Comparison of ENCODE assay signal across 9 mouse cellular contexts in genomic region chr9:117030837-117031236, GRCm38 (mm10).
DNase-seq lines count a peak whose midpoint lies in the region; ATAC-seq lines count a peak whose summit lies in the region.
"Had no signal": no experiment of that assay in that cellular context is flagged by ENCODE, and none has a peak within 500 bp of the region (broad histone marks: within the 10 kb centered on the region; RNA-seq: fewer than 3 reads in every experiment).

No protein-coding gene starts in this region.

- no peak for ATAC-seq in embryonic facial prominence, embryonic 12.5 days (ENCODE audit: insufficient number of reproducible peaks, insufficient read depth, low FRiP score, low TSS enrichment)
- peak; percentile 90 for ATAC-seq in intestine, embryonic 16.5 days
- peak; percentile 95 for ATAC-seq in lung, embryonic 16.5 days (ENCODE audit: low read depth)

- no peak overlapping the region for H3K9ac ChIP-seq in embryonic facial prominence, embryonic 12.5 days
- no peak overlapping the region for H3K9ac ChIP-seq in intestine, embryonic 16.5 days (ENCODE audit: low read depth, low read length)
- H3K9ac ChIP-seq in lung, embryonic 16.5 days (ENCODE audit: low read length), result no peak overlapping the region

- intact Hi-C loops in gastrocnemius, postnatal 14 days (cut with DNase I; ENCODE audit: low total_unique reads), result no loop called here

- no peak overlapping the region for H3K4me2 ChIP-seq in embryonic facial prominence, embryonic 12.5 days (replicated peaks)
- H3K4me2 ChIP-seq in intestine, embryonic 16.5 days (ENCODE audit: low read depth, low read length), result peak overlapping the region; percentile 3; the same call in 1 of the 2 replicates
- H3K4me2 ChIP-seq in lung, embryonic 16.5 days (ENCODE audit: low read depth, low read length), result no peak overlapping the region

- no peaks in the 10 kb centered on the region for H3K27me3 ChIP-seq in embryonic facial prominence, embryonic 12.5 days
- no peaks in the 10 kb centered on the region for H3K27me3 ChIP-seq in embryonic facial prominence, embryonic 10.5 days (replicated peaks; ENCODE audit: low read depth, poor library complexity, severe bottlenecking)
- H3K27me3 ChIP-seq in intestine, embryonic 16.5 days (replicated peaks; ENCODE audit: control insufficient read depth, insufficient read depth, low read length), result no peaks in the 10 kb centered on the region
- H3K27me3 ChIP-seq in lung, embryonic 16.5 days (ENCODE audit: control insufficient read depth, insufficient read depth, low read depth, low read length), result no peaks in the 10 kb centered on the region

- no peaks in the 10 kb centered on the region for H3K36me3 ChIP-seq in embryonic facial prominence, embryonic 12.5 days
- no peaks in the 10 kb centered on the region for H3K36me3 ChIP-seq in embryonic facial prominence, embryonic 10.5 days (replicated peaks)
- no peaks in the 10 kb centered on the region for H3K36me3 ChIP-seq in intestine, embryonic 16.5 days (ENCODE audit: control insufficient read depth, insufficient read depth, low read length)
- H3K36me3 ChIP-seq in lung, embryonic 16.5 days (ENCODE audit: control insufficient read depth, insufficient read depth, low read length), result no peaks in the 10 kb centered on the region; the same call in none of the 2 replicates

- DNase-seq in embryonic facial prominence, embryonic 10.5 days (ENCODE audit: low spot score), result no peak
- peak; percentile 78 to 81 for DNase-seq in adrenal gland, adult 18-20 months (ENCODE audit: low spot score in 2 of 2)
- peak; percentile 91 for DNase-seq in gastrocnemius, postnatal 14 days
- DNase-seq in urinary bladder, adult 2 months (ENCODE audit: low spot score), result peak; percentile 51
- no peak for DNase-seq in thymus, postnatal 14 days

- no peak overlapping the region for H3K4me3 ChIP-seq in embryonic facial prominence, embryonic 12.5 days
- H3K4me3 ChIP-seq in embryonic facial prominence, embryonic 10.5 days, result no peak overlapping the region
- H3K4me3 ChIP-seq in intestine, embryonic 16.5 days (ENCODE audit: low read length), result no peak overlapping the region
- no peak overlapping the region for H3K4me3 ChIP-seq in lung, embryonic 16.5 days (ENCODE audit: low read length)

- H3K4me1 ChIP-seq in embryonic facial prominence, embryonic 12.5 days, result peaks cover 9% of the 10 kb centered on the region; the same call in 1 of the 2 replicates
- H3K4me1 ChIP-seq in embryonic facial prominence, embryonic 10.5 days, result peaks cover 6% of the 10 kb centered on the region; the same call in 1 of the 2 replicates
- H3K4me1 ChIP-seq in intestine, embryonic 16.5 days (ENCODE audit: control insufficient read depth, insufficient read depth, low read length), result peaks cover 15% of the 10 kb centered on the region
- peaks cover 16% of the 10 kb centered on the region for H3K4me1 ChIP-seq in lung, embryonic 16.5 days (replicated peaks; ENCODE audit: control insufficient read depth, insufficient read depth, low read length)

- H3K27ac ChIP-seq in embryonic facial prominence, embryonic 12.5 days, result 0 out of 2 replicates have a peak overlapping the region, but pooled peaks have one; percentile 37
- no peak overlapping the region for H3K27ac ChIP-seq in embryonic facial prominence, embryonic 10.5 days (replicated peaks)
- peak overlapping the region; percentile 60 for H3K27ac ChIP-seq in intestine, embryonic 16.5 days (ENCODE audit: low read length)
- peak overlapping the region; percentile 54 for H3K27ac ChIP-seq in lung, embryonic 16.5 days (ENCODE audit: low read length)
- H3K27ac ChIP-seq: macrophage had no signal

- no peaks in the 10 kb centered on the region for H3K9me3 ChIP-seq in embryonic facial prominence, embryonic 12.5 days
- no peaks in the 10 kb centered on the region for H3K9me3 ChIP-seq in embryonic facial prominence, embryonic 10.5 days
- H3K9me3 ChIP-seq in intestine, embryonic 16.5 days (ENCODE audit: control insufficient read depth, low read length), result no peaks in the 10 kb centered on the region
- no peaks in the 10 kb centered on the region for H3K9me3 ChIP-seq in lung, embryonic 16.5 days (ENCODE audit: control insufficient read depth, low read length)

- WGBS in embryonic facial prominence, embryonic 12.5 days, result 44% methylated on average over 6 of the region's 6 CpGs
- WGBS in embryonic facial prominence, embryonic 10.5 days, result 61% methylated on average over 6 of the region's 6 CpGs
- 5% methylated on average over 6 of the region's 6 CpGs for WGBS in intestine, embryonic 16.5 days
- WGBS in lung, embryonic 16.5 days, result 3% methylated on average over 6 of the region's 6 CpGs

Comparison
In these comparisons a context has a peak if more than half of its experiments do, and no peak if none do; other contexts are left out.
1. DNase-seq: peak in adrenal gland, adult 18-20 months (2 of 2), gastrocnemius, postnatal 14 days (single experiment) and urinary bladder, adult 2 months (single experiment); none in embryonic facial prominence, embryonic 10.5 days (single experiment) and thymus, postnatal 14 days (single experiment).